Mouse (Mus musculus) heart, embryonic 11.5 days (tissue): Measurements from ENCODE around the gene Lgi4. TPM values are rescaled to one million over a fixed set of nuclear protein-coding genes. Genes with fewer than 3 reads are reported as not detected.

ENCODE experiments used
- ATAC-seq: fragments of 200-750 bp; cut with Nextera tagmentation; replicated peaks from 2 replicates; pipeline ENCODE4 v1.8.0; 2017; ENCODE audit warnings: moderate library complexity; ENCODE audit not compliant: insufficient number of reproducible peaks, low FRiP score, low TSS enrichment
- H3K27ac ChIP-seq: fragments of 300-500 bp; sonication (generic); 2 replicates; pipeline ENCODE4 v1.5.1; 2014; ENCODE audit warnings: mild to moderate bottlenecking, low read depth, low read length
- H3K27me3 ChIP-seq: fragments of 300-500 bp; sonication (generic); 2 replicates; pipeline ENCODE4 v1.6.1; 2014; ENCODE audit warnings: mild to moderate bottlenecking, low read length, mixed read lengths; ENCODE audit not compliant: control insufficient read depth, insufficient read depth
- H3K36me3 ChIP-seq: fragments of 300-500 bp; sonication (generic); 2 replicates; pipeline ENCODE4 v1.6.1; 2014; ENCODE audit warnings: mild to moderate bottlenecking, low read length, moderate library complexity, mixed read lengths; ENCODE audit not compliant: control insufficient read depth, insufficient read depth
- H3K4me1 ChIP-seq: fragments of 300-500 bp; sonication (generic); 2 replicates; pipeline ENCODE4 v1.6.1; 2014; ENCODE audit warnings: low read length; ENCODE audit not compliant: control insufficient read depth, insufficient read depth
- H3K4me2 ChIP-seq: fragments of 300-500 bp; sonication (generic); 2 replicates; pipeline ENCODE4 v1.6.1; 2014; ENCODE audit warnings: mild to moderate bottlenecking, moderate library complexity
- H3K4me3 ChIP-seq: fragments of 300-500 bp; sonication (generic); 2 replicates; pipeline ENCODE4 v1.5.1; 2014; ENCODE audit warnings: low read depth, low read length
- H3K9ac ChIP-seq: fragments of 300-500 bp; sonication (generic); 2 replicates; pipeline ENCODE4 v1.6.1; 2014; ENCODE audit warnings: mild to moderate bottlenecking, low read depth, low read length, moderate library complexity
- H3K9me3 ChIP-seq: fragments of 300-500 bp; sonication (generic); replicated peaks from 2 replicates; pipeline ENCODE4 v1.6.1; 2016; ENCODE audit warnings: low read length; ENCODE audit not compliant: control insufficient read depth
- WGBS: fragments of 180-500 bp; shearing (Covaris S2); extraction: QIAGEN DNeasy Blood & Tissue Kit; methylation state at CpG from one replicate; pipeline ENCODE4 v1.1.7; 2014; ENCODE audit not compliant: insufficient replicate concordance; 5-methylcytosine and 5-hydroxymethylcytosine counted together
- polyA plus RNA-seq: library from polyadenylated mRNA; unstranded; fragments of >200 nt; fragmentation: Nextera tagmentation; extraction: Ambion mirVana; gene quantifications from 2 replicates; pipeline ENCODE4 v1.2.1, GENCODE M21; 2014

Lgi4 gene
- polyA plus RNA-seq, 1 experiment from 2014 or later = 0.34 TPM

- Histone ChIP-seq H3K36me3 (no peaks in the 10 kb centered on the region), H3K27ac (no peak overlapping the region)
Measured at GRCm38 (mm10) chr7:31110861-31111385, 51.8 kb downstream of the Lgi4 start.

GRCm38 (mm10) chr7:31112036-31112435 lies 52.9 kb downstream of the Lgi4 start:
- peaks cover 32% of the 10 kb centered on the region for H3K4me1 ChIP-seq
- H3K27me3 ChIP-seq = no peaks in the 10 kb centered on the region
- no peak overlapping the region for H3K4me3 ChIP-seq
- no peaks in the 10 kb centered on the region for H3K9me3 ChIP-seq
- H3K36me3 ChIP-seq = no peaks in the 10 kb centered on the region
- 0 out of 2 replicates have a peak overlapping the region, but pooled peaks have one; percentile 46 for H3K9ac ChIP-seq
- H3K27ac ChIP-seq = peak overlapping the region; percentile 59
- no peak for ATAC-seq
- 39% methylated on average over 4 of the region's 4 CpGs for WGBS
- H3K4me2 ChIP-seq = no peak overlapping the region

More at GRCm38 (mm10) chr7:31110861-31111385, 51.8 kb downstream of the Lgi4 start:
- Histone ChIP-seq H3K4me3 (no peak overlapping the region), H3K9ac (no peak overlapping the region), H3K27me3 (no peaks in the 10 kb centered on the region), H3K4me1 (peaks cover 25% of the 10 kb centered on the region), H3K9me3 (no peaks in the 10 kb centered on the region), H3K4me2 (no peak overlapping the region)
- ATAC-seq = no peak
- 69% methylated on average over 15 of the region's 15 CpGs for WGBS

GRCm38 (mm10) chr7:31113800-31114199 lies 54.7 kb downstream of the Lgi4 start:
- no peak overlapping the region for H3K4me2 ChIP-seq
- no peak overlapping the region for H3K27ac ChIP-seq
- H3K4me3 ChIP-seq = no peak overlapping the region
- no peak for ATAC-seq
- H3K36me3 ChIP-seq = no peaks in the 10 kb centered on the region
- no peak overlapping the region for H3K9ac ChIP-seq
- H3K9me3 ChIP-seq = no peaks in the 10 kb centered on the region
- H3K27me3 ChIP-seq = no peaks in the 10 kb centered on the region
- H3K4me1 ChIP-seq = peaks cover 32% of the 10 kb centered on the region
- 72% methylated on average over 6 of the region's 6 CpGs for WGBS

- no peak overlapping the region for H3K4me3 ChIP-seq
- no peak for ATAC-seq
- no peaks in the 10 kb centered on the region; the same call in 1 of the 2 replicates for H3K27me3 ChIP-seq
- H3K36me3 ChIP-seq = no peaks in the 10 kb centered on the region
- no peak overlapping the region for H3K27ac ChIP-seq
- no peaks in the 10 kb centered on the region for H3K9me3 ChIP-seq
- H3K4me2 ChIP-seq = peak overlapping the region; percentile 45; the same call in 1 of the 2 replicates
- H3K4me1 ChIP-seq = peaks cover 27% of the 10 kb centered on the region
- WGBS = 51% methylated on average over 10 of the region's 10 CpGs
- no peak overlapping the region for H3K9ac ChIP-seq
Measured at GRCm38 (mm10) chr7:31114646-31115045, 55.5 kb downstream of the Lgi4 start.

- H3K9me3 ChIP-seq = no peaks in the 10 kb centered on the region
- H3K4me1 ChIP-seq = peaks cover 27% of the 10 kb centered on the region
- H3K27ac ChIP-seq = peak within 1 kb of the TSS; percentile 78
- WGBS = 13% methylated on average over 13 of the region's 15 CpGs
- H3K9ac ChIP-seq = peak within 1 kb of the TSS; percentile 56; the same call in 1 of the 2 replicates
- H3K36me3 ChIP-seq = no peaks in the 10 kb centered on the region
- H3K4me3 ChIP-seq = no peak within 1 kb of the TSS
- peak within 1 kb of the TSS; percentile 45 for H3K4me2 ChIP-seq
- no peaks in the 10 kb centered on the region; the same call in 1 of the 2 replicates for H3K27me3 ChIP-seq
- ATAC-seq = 0 out of 2 replicates have a peak, but pooled peaks have one; percentile 6
Measured at GRCm38 (mm10) chr7:31115182-31115581, 56.0 kb downstream of the Lgi4 start, which contains the start of gene Hpn. Hpn (minus strand) TSS chr7:31115290.

- 11% methylated on average over 17 of the region's 17 CpGs for WGBS
Measured at GRCm38 (mm10) chr7:31115587-31116043, 56.5 kb downstream of the Lgi4 start.

GRCm38 (mm10) chr7:31116721-31117145 lies 57.6 kb downstream of the Lgi4 start:
- peak; percentile 40; the same call in 1 of the 2 replicates for ATAC-seq
- Histone ChIP-seq H3K9ac (no peak overlapping the region), H3K36me3 (no peaks in the 10 kb centered on the region), H3K27ac (0 out of 2 replicates have a peak overlapping the region, but pooled peaks have one; percentile 78), H3K4me3 (no peak overlapping the region), H3K4me2 (peak overlapping the region; percentile 2; the same call in 1 of the 2 replicates), H3K27me3 (no peaks in the 10 kb centered on the region; the same call in 1 of the 2 replicates), H3K9me3 (no peaks in the 10 kb centered on the region), H3K4me1 (peaks cover 23% of the 10 kb centered on the region)
- WGBS = 36% methylated on average over 16 of the region's 16 CpGs

More at GRCm38 (mm10) chr7:31115587-31116043, 56.5 kb downstream of the Lgi4 start:
- Histone ChIP-seq H3K4me3 (no peak overlapping the region), H3K9ac (peak overlapping the region; percentile 56; the same call in 1 of the 2 replicates), H3K27me3 (no peaks in the 10 kb centered on the region; the same call in 1 of the 2 replicates), H3K9me3 (no peaks in the 10 kb centered on the region), H3K27ac (peak overlapping the region; percentile 78), H3K4me1 (peaks cover 27% of the 10 kb centered on the region), H3K4me2 (peak overlapping the region; percentile 45), H3K36me3 (no peaks in the 10 kb centered on the region)
- peak; percentile 41 for ATAC-seq

- H3K4me3 ChIP-seq = no peak overlapping the region
- peaks cover 23% of the 10 kb centered on the region for H3K4me1 ChIP-seq
- H3K4me2 ChIP-seq = no peak overlapping the region
- ATAC-seq = no peak
- H3K27ac ChIP-seq = no peak overlapping the region
- WGBS = 92% methylated on average over 11 of the region's 11 CpGs
- H3K27me3 ChIP-seq = no peaks in the 10 kb centered on the region; the same call in 1 of the 2 replicates
- H3K36me3 ChIP-seq = no peaks in the 10 kb centered on the region
- no peaks in the 10 kb centered on the region for H3K9me3 ChIP-seq
- no peak overlapping the region for H3K9ac ChIP-seq
Measured at GRCm38 (mm10) chr7:31117465-31117864, 58.3 kb downstream of the Lgi4 start.
